Mouse (Mus musculus) hindbrain, embryonic 16.5 days (tissue): ENCODE data around the gene Banf2. TPM values are rescaled to one million over a fixed set of nuclear protein-coding genes. Genes with fewer than 3 reads are reported as not detected.

ENCODE experiments used
- ATAC-seq: fragments of 200-750 bp; cut with Nextera tagmentation; 2 replicates; pipeline ENCODE4 v1.8.0; 2017; ENCODE audit warnings: moderate TSS enrichment, moderate library complexity
- H3K27ac ChIP-seq: fragments of 300-500 bp; sonication (generic); 2 replicates; pipeline ENCODE4 v1.5.1; 2014; ENCODE audit warnings: low read depth, mild to moderate bottlenecking, control low read depth, low read length, moderate library complexity
- H3K27me3 ChIP-seq: fragments of 300-500 bp; sonication (generic); replicated peaks from 2 replicates; pipeline ENCODE4 v1.6.1; 2014; ENCODE audit warnings: low read length; ENCODE audit not compliant: control insufficient read depth, insufficient read depth
- H3K36me3 ChIP-seq: fragments of 300-500 bp; sonication (generic); 2 replicates; pipeline ENCODE4 v1.6.1; 2014; ENCODE audit warnings: mild to moderate bottlenecking, low read length, moderate library complexity, mixed read lengths; ENCODE audit not compliant: control insufficient read depth, insufficient read depth
- H3K4me1 ChIP-seq: fragments of 300-500 bp; sonication (generic); 2 replicates; pipeline ENCODE4 v1.6.1; 2014; ENCODE audit warnings: low read depth, low read length; ENCODE audit not compliant: control insufficient read depth, insufficient read depth
- H3K4me2 ChIP-seq: fragments of 300-500 bp; sonication (generic); 2 replicates; pipeline ENCODE4 v1.6.1; 2014; ENCODE audit warnings: mild to moderate bottlenecking, low read length, control low read depth, moderate library complexity
- H3K4me3 ChIP-seq: fragments of 300-500 bp; sonication (generic); 2 replicates; pipeline ENCODE4 v1.5.1; 2014; ENCODE audit warnings: mild to moderate bottlenecking, low read length, control low read depth, moderate library complexity
- H3K9ac ChIP-seq: fragments of 300-500 bp; sonication (generic); 2 replicates; pipeline ENCODE4 v1.6.1; 2014; ENCODE audit warnings: low read depth, mild to moderate bottlenecking, control low read depth, low read length, moderate library complexity
- H3K9me3 ChIP-seq: fragments of 300-500 bp; sonication (generic); 2 replicates; pipeline ENCODE4 v1.6.1; 2014; ENCODE audit warnings: mild to moderate bottlenecking, low read length, moderate library complexity; ENCODE audit not compliant: control insufficient read depth
- WGBS: fragments of 180-500 bp; shearing (Covaris S2); extraction: QIAGEN DNeasy Blood & Tissue Kit; methylation state at CpG from one replicate; pipeline ENCODE4 v1.1.7; 2014; 5-methylcytosine and 5-hydroxymethylcytosine counted together
- polyA plus RNA-seq: library from polyadenylated mRNA; unstranded; fragments of >200 nt; fragmentation: Nextera tagmentation; extraction: Ambion mirVana; gene quantifications from 2 replicates; pipeline ENCODE4 v1.2.1, GENCODE M21; 2015

Gene Banf2
- polyA plus RNA-seq, 1 experiment from 2014 or later, result not detected

GRCm38 (mm10) chr2:144046916-144047315 is 14.1 kb downstream of the Banf2 start:
- Histone ChIP-seq H3K36me3 (no peaks in the 10 kb centered on the region), H3K9ac (no peak overlapping the region), H3K4me3 (no peak overlapping the region), H3K27me3 (no peaks in the 10 kb centered on the region), H3K4me2 (no peak overlapping the region), H3K27ac (no peak overlapping the region), H3K4me1 (peaks cover 6% of the 10 kb centered on the region; the same call in 1 of the 2 replicates), H3K9me3 (peaks cover 8% of the 10 kb centered on the region)
- WGBS, result 82% methylated on average over 11 of the region's 11 CpGs
- ATAC-seq, result no peak

- 79% methylated on average over 8 of the region's 8 CpGs for WGBS
- no peak overlapping the region for H3K4me2 ChIP-seq
- H3K27me3 ChIP-seq, result no peaks in the 10 kb centered on the region
- no peaks in the 10 kb centered on the region for H3K9me3 ChIP-seq
- H3K9ac ChIP-seq, result no peak overlapping the region
- no peaks in the 10 kb centered on the region for H3K36me3 ChIP-seq
- no peak overlapping the region for H3K4me3 ChIP-seq
- H3K27ac ChIP-seq, result no peak overlapping the region
- H3K4me1 ChIP-seq, result peaks cover 6% of the 10 kb centered on the region; the same call in 1 of the 2 replicates
- ATAC-seq, result no peak
These were observed 17.4 kb downstream of the Banf2 start for GRCm38 (mm10) chr2:144050146-144050680.

GRCm38 (mm10) chr2:144050861-144051260 is 18.0 kb downstream of the Banf2 start:
- WGBS, result 93% methylated on average over 6 of the region's 6 CpGs
- H3K9me3 ChIP-seq, result no peaks in the 10 kb centered on the region
- H3K4me3 ChIP-seq, result no peak overlapping the region
- ATAC-seq, result no peak
- H3K4me2 ChIP-seq, result no peak overlapping the region
- no peak overlapping the region for H3K9ac ChIP-seq
- H3K27me3 ChIP-seq, result no peaks in the 10 kb centered on the region
- H3K4me1 ChIP-seq, result peaks cover 6% of the 10 kb centered on the region; the same call in 1 of the 2 replicates
- no peaks in the 10 kb centered on the region for H3K36me3 ChIP-seq
- no peak overlapping the region for H3K27ac ChIP-seq

GRCm38 (mm10) chr2:144052410-144053065 is 19.7 kb downstream of the Banf2 start:
- Histone ChIP-seq H3K4me2 (no peak overlapping the region), H3K9ac (no peak overlapping the region), H3K4me3 (no peak overlapping the region), H3K4me1 (no peaks in the 10 kb centered on the region), H3K9me3 (no peaks in the 10 kb centered on the region), H3K27me3 (no peaks in the 10 kb centered on the region), H3K27ac (no peak overlapping the region), H3K36me3 (no peaks in the 10 kb centered on the region)
- ATAC-seq, result peak; percentile 92
- WGBS, result 79% methylated on average over 8 of the region's 8 CpGs

- H3K27me3 ChIP-seq, result no peaks in the 10 kb centered on the region
- H3K9me3 ChIP-seq, result no peaks in the 10 kb centered on the region
- ATAC-seq, result peak; percentile 58; the same call in 1 of the 2 replicates
- no peak overlapping the region for H3K27ac ChIP-seq
- no peaks in the 10 kb centered on the region for H3K4me1 ChIP-seq
- no peak overlapping the region for H3K9ac ChIP-seq
- no peaks in the 10 kb centered on the region for H3K36me3 ChIP-seq
- H3K4me2 ChIP-seq, result no peak overlapping the region
- 49% methylated on average over 2 of the region's 2 CpGs for WGBS
- H3K4me3 ChIP-seq, result no peak overlapping the region
These were observed 24.9 kb downstream of the Banf2 start for GRCm38 (mm10) chr2:144057735-144058134.

GRCm38 (mm10) chr2:144061701-144062100 is 28.8 kb downstream of the Banf2 start:
- H3K4me2 ChIP-seq, result no peak overlapping the region
- H3K4me1 ChIP-seq, result no peaks in the 10 kb centered on the region
- H3K9me3 ChIP-seq, result no peaks in the 10 kb centered on the region
- H3K27ac ChIP-seq, result no peak overlapping the region
- no peak overlapping the region for H3K4me3 ChIP-seq
- WGBS, result 83% methylated on average over 6 of the region's 6 CpGs
- no peak overlapping the region for H3K9ac ChIP-seq
- H3K36me3 ChIP-seq, result no peaks in the 10 kb centered on the region
- no peaks in the 10 kb centered on the region for H3K27me3 ChIP-seq
- no peak for ATAC-seq

- Histone ChIP-seq H3K36me3 (no peaks in the 10 kb centered on the region), H3K4me3 (no peak overlapping the region), H3K9me3 (no peaks in the 10 kb centered on the region), H3K27ac (no peak overlapping the region), H3K4me1 (no peaks in the 10 kb centered on the region), H3K4me2 (no peak overlapping the region), H3K27me3 (no peaks in the 10 kb centered on the region), H3K9ac (no peak overlapping the region)
- ATAC-seq, result 0 out of 2 replicates have a peak, but pooled peaks have one; percentile 45
- 91% methylated on average over 2 of the region's 2 CpGs for WGBS
These were observed 32.6 kb downstream of the Banf2 start for GRCm38 (mm10) chr2:144065499-144065898.

- WGBS, result 92% methylated on average over 4 of the region's 4 CpGs
- H3K4me1 ChIP-seq, result no peaks in the 10 kb centered on the region
- H3K27ac ChIP-seq, result no peak overlapping the region
- H3K9ac ChIP-seq, result no peak overlapping the region
- no peak overlapping the region for H3K4me3 ChIP-seq
- H3K9me3 ChIP-seq, result no peaks in the 10 kb centered on the region
- no peaks in the 10 kb centered on the region for H3K27me3 ChIP-seq
- no peaks in the 10 kb centered on the region for H3K36me3 ChIP-seq
- ATAC-seq, result no peak
- no peak overlapping the region for H3K4me2 ChIP-seq
These were observed 36.8 kb downstream of the Banf2 start for GRCm38 (mm10) chr2:144069663-144070062.

GRCm38 (mm10) chr2:144070479-144070878 is 37.6 kb downstream of the Banf2 start:
- Histone ChIP-seq H3K4me1 (no peaks in the 10 kb centered on the region), H3K27me3 (no peaks in the 10 kb centered on the region), H3K4me2 (no peak overlapping the region), H3K4me3 (no peak overlapping the region), H3K9me3 (no peaks in the 10 kb centered on the region), H3K9ac (no peak overlapping the region), H3K36me3 (no peaks in the 10 kb centered on the region), H3K27ac (no peak overlapping the region)
- ATAC-seq, result no peak
- WGBS, result 73% methylated on average over 7 of the region's 7 CpGs
